Mouse (Mus musculus): ENCODE measurements around the gene Slc22a14. TPM values are rescaled to one million over a fixed set of nuclear protein-coding genes. Genes with fewer than 3 reads are reported as not detected.

The Slc22a14 gene
- polyA plus RNA-seq, 1 experiment from 2014 or later, result not detected

- Histone ChIP-seq H3K9ac (no peak overlapping the region), H3K4me2 (replicated peaks) (no peak overlapping the region), H3K4me1 (no peaks in the 10 kb centered on the region), H3K9me3 (no peaks in the 10 kb centered on the region), H3K36me3 (peaks cover 8% of the 10 kb centered on the region), H3K27ac (no peak overlapping the region), H3K27me3 (no peaks in the 10 kb centered on the region), H3K4me3 (no peak overlapping the region)
- 70% methylated on average over 6 of the region's 6 CpGs for WGBS
- no peak for ATAC-seq (ENCODE audit: insufficient number of reproducible peaks, insufficient read depth, low FRiP score, low TSS enrichment)
Observed at GRCm38 (mm10) chr9:119355943-119356342, 9.4 kb downstream of the Slc22a14 start.

GRCm38 (mm10) chr9:119353926-119354325, 11.4 kb downstream of the Slc22a14 start:
- ATAC-seq (ENCODE audit: insufficient number of reproducible peaks, insufficient read depth, low FRiP score, low TSS enrichment), result no peak
- H3K36me3 ChIP-seq, result peaks cover 19% of the 10 kb centered on the region
- no peak overlapping the region for H3K4me3 ChIP-seq
- no peak overlapping the region for H3K27ac ChIP-seq
- no peak overlapping the region for H3K9ac ChIP-seq
- no peaks in the 10 kb centered on the region for H3K4me1 ChIP-seq
- no peaks in the 10 kb centered on the region for H3K9me3 ChIP-seq
- 76% methylated on average over 6 of the region's 6 CpGs for WGBS
- no peak overlapping the region for H3K4me2 ChIP-seq (replicated peaks)
- no peaks in the 10 kb centered on the region for H3K27me3 ChIP-seq

GRCm38 (mm10) chr9:119352060-119352459, 13.3 kb downstream of the Slc22a14 start:
- no peaks in the 10 kb centered on the region for H3K9me3 ChIP-seq
- H3K27me3 ChIP-seq, result no peaks in the 10 kb centered on the region
- no peak overlapping the region for H3K9ac ChIP-seq
- H3K27ac ChIP-seq, result no peak overlapping the region
- no peak for ATAC-seq (ENCODE audit: insufficient number of reproducible peaks, insufficient read depth, low FRiP score, low TSS enrichment)
- peaks cover 36% of the 10 kb centered on the region for H3K36me3 ChIP-seq
- H3K4me2 ChIP-seq (replicated peaks), result no peak overlapping the region
- H3K4me1 ChIP-seq, result no peaks in the 10 kb centered on the region
- no peak overlapping the region for H3K4me3 ChIP-seq
- WGBS, result 32% methylated on average over 4 of the region's 4 CpGs

GRCm38 (mm10) chr9:119350947-119351705, 14.2 kb downstream of the Slc22a14 start:
- Histone ChIP-seq H3K9ac (no peak overlapping the region), H3K27ac (no peak overlapping the region), H3K27me3 (no peaks in the 10 kb centered on the region), H3K4me2 (replicated peaks) (no peak overlapping the region), H3K4me1 (no peaks in the 10 kb centered on the region), H3K4me3 (no peak overlapping the region), H3K9me3 (no peaks in the 10 kb centered on the region), H3K36me3 (peaks cover 45% of the 10 kb centered on the region)
- ATAC-seq (ENCODE audit: insufficient number of reproducible peaks, insufficient read depth, low FRiP score, low TSS enrichment), result no peak
- WGBS, result 82% methylated on average over 10 of the region's 10 CpGs

- Histone ChIP-seq H3K4me2 (replicated peaks) (no peak overlapping the region), H3K36me3 (peaks cover 51% of the 10 kb centered on the region), H3K4me3 (no peak overlapping the region), H3K4me1 (no peaks in the 10 kb centered on the region), H3K9me3 (no peaks in the 10 kb centered on the region), H3K27me3 (no peaks in the 10 kb centered on the region), H3K27ac (no peak overlapping the region), H3K9ac (no peak overlapping the region)
- no peak for ATAC-seq (ENCODE audit: insufficient number of reproducible peaks, insufficient read depth, low FRiP score, low TSS enrichment)
- WGBS, result 89% methylated on average over 3 of the region's 3 CpGs
Observed at GRCm38 (mm10) chr9:119350531-119350930, 14.8 kb downstream of the Slc22a14 start.

GRCm38 (mm10) chr9:119346376-119346775, 19.0 kb downstream of the Slc22a14 start:
- H3K27ac ChIP-seq, result no peak overlapping the region
- H3K4me1 ChIP-seq, result peaks cover 9% of the 10 kb centered on the region
- H3K9ac ChIP-seq, result no peak overlapping the region
- no peak overlapping the region for H3K4me2 ChIP-seq (replicated peaks)
- no peak overlapping the region for H3K4me3 ChIP-seq
- H3K36me3 ChIP-seq, result peaks cover 71% of the 10 kb centered on the region
- WGBS, result 89% methylated on average over 8 of the region's 8 CpGs
- H3K27me3 ChIP-seq, result no peaks in the 10 kb centered on the region
- no peaks in the 10 kb centered on the region for H3K9me3 ChIP-seq
- ATAC-seq (ENCODE audit: insufficient number of reproducible peaks, insufficient read depth, low FRiP score, low TSS enrichment), result no peak

GRCm38 (mm10) chr9:119342728-119343127, 22.6 kb downstream of the Slc22a14 start:
- no peak overlapping the region for H3K9ac ChIP-seq
- peaks cover 20% of the 10 kb centered on the region for H3K4me1 ChIP-seq
- H3K4me2 ChIP-seq (replicated peaks), result peak overlapping the region; percentile 71
- H3K27me3 ChIP-seq, result peaks cover 5% of the 10 kb centered on the region; the same call in 1 of the 2 replicates
- H3K27ac ChIP-seq, result no peak overlapping the region
- no peak for ATAC-seq (ENCODE audit: insufficient number of reproducible peaks, insufficient read depth, low FRiP score, low TSS enrichment)
- H3K9me3 ChIP-seq, result no peaks in the 10 kb centered on the region
- 89% methylated on average over 7 of the region's 7 CpGs for WGBS
- H3K36me3 ChIP-seq, result peaks cover 46% of the 10 kb centered on the region
- no peak overlapping the region for H3K4me3 ChIP-seq

- peak within 1 kb of the TSS; percentile 92 for H3K27ac ChIP-seq
Observed at GRCm38 (mm10) chr9:119340909-119341816, 24.2 kb downstream of the Slc22a14 start, which contains the start of gene Myd88. Gene Myd88, minus strand, starts transcription at chr9:119341411.

GRCm38 (mm10) chr9:119340212-119340580, 25.2 kb downstream of the Slc22a14 start:
- ATAC-seq (ENCODE audit: insufficient number of reproducible peaks, insufficient read depth, low FRiP score, low TSS enrichment), result no peak
- 6% methylated on average over 8 of the region's 8 CpGs for WGBS
- H3K9me3 ChIP-seq, result no peaks in the 10 kb centered on the region
- peak overlapping the region; percentile 57 for H3K9ac ChIP-seq
- peaks cover 21% of the 10 kb centered on the region for H3K36me3 ChIP-seq
- H3K4me3 ChIP-seq, result peak overlapping the region; percentile 88
- H3K4me2 ChIP-seq (replicated peaks), result peak overlapping the region; percentile 71
- H3K27me3 ChIP-seq, result peaks cover 5% of the 10 kb centered on the region; the same call in 1 of the 2 replicates
- peaks cover 20% of the 10 kb centered on the region for H3K4me1 ChIP-seq
- peak overlapping the region; percentile 92 for H3K27ac ChIP-seq

More at GRCm38 (mm10) chr9:119340909-119341816, 24.2 kb downstream of the Slc22a14 start, which contains the start of gene Myd88:
- H3K9ac ChIP-seq, result peak within 1 kb of the TSS; percentile 88
- under 1% methylated on average over 67 of the region's 68 CpGs for WGBS
- H3K9me3 ChIP-seq, result no peaks in the 10 kb centered on the region
- peak within 1 kb of the TSS; percentile 71 for H3K4me2 ChIP-seq (replicated peaks)
- ATAC-seq (ENCODE audit: insufficient number of reproducible peaks, insufficient read depth, low FRiP score, low TSS enrichment), result peak; percentile 99
- H3K27me3 ChIP-seq, result peaks cover 5% of the 10 kb centered on the region; the same call in 1 of the 2 replicates
- H3K4me3 ChIP-seq, result peak within 1 kb of the TSS; percentile 88
- H3K36me3 ChIP-seq, result peaks cover 30% of the 10 kb centered on the region
- peaks cover 20% of the 10 kb centered on the region for H3K4me1 ChIP-seq

- H3K4me3 ChIP-seq, result peak within 1 kb of the TSS; percentile 88
- H3K27me3 ChIP-seq, result peaks cover 5% of the 10 kb centered on the region; the same call in 1 of the 2 replicates
- peaks cover 20% of the 10 kb centered on the region for H3K4me1 ChIP-seq
- no peaks in the 10 kb centered on the region for H3K9me3 ChIP-seq
- peak within 1 kb of the TSS; percentile 57 for H3K9ac ChIP-seq
- H3K4me2 ChIP-seq (replicated peaks), result peak within 1 kb of the TSS; percentile 71
- under 1% methylated on average over 43 of the region's 43 CpGs for WGBS
- H3K27ac ChIP-seq, result peak within 1 kb of the TSS; percentile 92
- no peak for ATAC-seq (ENCODE audit: insufficient number of reproducible peaks, insufficient read depth, low FRiP score, low TSS enrichment)
- H3K36me3 ChIP-seq, result peaks cover 16% of the 10 kb centered on the region
Observed at GRCm38 (mm10) chr9:119339558-119340211, 25.7 kb downstream of the Slc22a14 start, which contains the start of gene Acaa1a. Gene Acaa1a, plus strand, starts transcription at chr9:119339676.

- no peak for ATAC-seq (ENCODE audit: insufficient number of reproducible peaks, insufficient read depth, low FRiP score, low TSS enrichment)
- peaks cover 20% of the 10 kb centered on the region for H3K4me1 ChIP-seq
- H3K4me2 ChIP-seq (replicated peaks), result peak overlapping the region; percentile 71
- H3K4me3 ChIP-seq, result peak overlapping the region; percentile 88
- peaks cover 10% of the 10 kb centered on the region for H3K36me3 ChIP-seq
- H3K27me3 ChIP-seq, result peaks cover 5% of the 10 kb centered on the region; the same call in 1 of the 2 replicates
- H3K27ac ChIP-seq, result no peak overlapping the region
- H3K9me3 ChIP-seq, result no peaks in the 10 kb centered on the region
- H3K9ac ChIP-seq, result peak overlapping the region; percentile 57
- 50% methylated on average over 7 of the region's 7 CpGs for WGBS
Observed at GRCm38 (mm10) chr9:119339106-119339505, 26.2 kb downstream of the Slc22a14 start.

All from embryonic facial prominence, embryonic 12.5 days (tissue).